Mouse (Mus musculus) ES-Bruce4 (cell line): Measurements from ENCODE around the gene Tmem184b.

Experiments used
- CTCF ChIP-seq: IDR thresholded peaks from one replicate; pipeline ENCODE4 v1.8.1; 2011; ENCODE audit warnings: low read depth, low read length
- EP300 ChIP-seq: IDR thresholded peaks from 2 replicates; pipeline ENCODE4 v1.6.1; 2011; ENCODE audit warnings: low read depth, low read length; ENCODE audit not compliant: insufficient read depth
- POLR2A ChIP-seq: IDR thresholded peaks from one replicate; pipeline ENCODE4 v1.8.1; 2011; ENCODE audit warnings: low read length; ENCODE audit not compliant: insufficient read depth

DNA sequence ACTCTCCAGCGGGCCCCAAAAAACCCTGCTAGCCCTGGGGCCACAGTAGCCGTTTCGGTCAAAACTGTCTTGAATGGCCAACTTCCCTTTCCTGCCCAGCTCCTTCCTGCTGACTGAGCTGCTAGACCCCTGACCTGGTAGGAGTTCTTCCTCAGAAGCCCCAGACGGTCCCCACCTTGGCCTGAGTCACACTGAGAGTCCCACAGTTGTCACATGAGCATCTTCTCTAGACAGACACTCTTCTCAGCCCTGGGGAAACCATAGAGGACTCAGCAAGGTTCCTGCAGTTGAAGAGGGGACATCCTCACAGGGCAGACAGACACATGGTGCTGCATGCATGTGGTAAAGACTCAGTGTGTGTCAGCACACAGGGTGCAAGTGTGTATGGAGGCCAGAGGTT is 48.8 kb downstream of the Tmem184b start:
- no peak for TF ChIP-seq CTCF
- TF ChIP-seq EP300: no peak
- no peak for TF ChIP-seq POLR2A
